Mouse (Mus musculus): ENCODE results near the gene Eva1a. TPM values are rescaled to one million over a fixed set of nuclear protein-coding genes. Genes with fewer than 3 reads are reported as not detected.

Eva1a gene
- polyA plus RNA-seq, 1 experiment, result 34.3 TPM

GRCm38 (mm10) chr6:82084235-82084634, 43.4 kb downstream of the Eva1a start:
- peak; percentile 59 for DNase-seq
- no peaks in the 10 kb centered on the region for H3K27me3 ChIP-seq (replicated peaks; ENCODE audit: control insufficient read depth, insufficient read depth, low read length)
- 0 out of 2 replicates have a peak overlapping the region, but pooled peaks have one; percentile 12 for H3K27ac ChIP-seq (ENCODE audit: insufficient read depth, low read depth, low read length)
- TF ChIP-seq POLR2A (IDR thresholded peaks at IDR 0.05; ENCODE audit: low read depth, low read length), result no peak
- peaks cover 2% of the 10 kb centered on the region; the same call in 1 of the 2 replicates for H3K36me3 ChIP-seq (ENCODE audit: control insufficient read depth, insufficient read depth, low read length)
- H3K4me3 ChIP-seq (ENCODE audit: insufficient read depth, low read depth, low read length), result no peak overlapping the region
- H3K4me1 ChIP-seq (ENCODE audit: control insufficient read depth, insufficient read depth, low read length), result no peaks in the 10 kb centered on the region
- 27% methylated on average over 3 of the region's 3 CpGs for WGBS

DNA sequence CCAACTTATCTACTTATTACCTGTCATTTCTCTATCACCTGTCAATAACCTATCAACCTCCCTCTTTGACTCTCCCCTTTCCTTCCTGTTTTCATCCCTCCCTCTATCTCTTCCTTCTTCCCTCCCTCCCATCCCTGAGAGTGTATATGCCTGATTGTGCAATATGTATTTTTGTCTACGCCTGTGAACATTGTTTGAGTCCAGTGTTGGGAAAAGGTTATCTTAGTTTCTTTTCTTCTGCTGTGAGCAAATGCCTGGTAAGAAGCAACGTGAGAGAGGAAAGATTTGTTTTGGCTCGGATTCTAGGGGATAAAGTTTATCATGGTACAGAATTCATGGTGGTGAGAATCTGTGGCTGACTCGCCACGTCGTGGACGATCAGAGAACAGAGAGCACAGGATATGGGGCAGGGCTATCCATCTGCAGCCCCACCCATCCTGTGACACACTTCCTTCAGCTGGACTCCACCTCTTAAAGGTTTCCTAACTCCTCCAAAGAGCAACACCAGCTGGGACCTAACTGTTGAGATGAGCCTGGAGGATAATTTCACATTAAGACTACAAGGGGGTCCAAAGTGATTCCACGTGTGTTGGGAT, 44.6 kb downstream of the Eva1a start:
- H3K27me3 ChIP-seq (replicated peaks; ENCODE audit: control insufficient read depth, insufficient read depth, low read length), result no peaks in the 10 kb centered on the region
- WGBS, result 83% methylated on average over 8 of the region's 8 CpGs
- TF ChIP-seq POLR2A (IDR thresholded peaks at IDR 0.05; ENCODE audit: low read depth, low read length), result no peak
- no peak for TF ChIP-seq CTCF (conservative IDR thresholded peaks at IDR 0.05; ENCODE audit: insufficient read depth, insufficient read length, low read depth, low read length)
- no peak for DNase-seq
- H3K36me3 ChIP-seq (ENCODE audit: control insufficient read depth, insufficient read depth, low read length), result peaks cover 2% of the 10 kb centered on the region; the same call in 1 of the 2 replicates
- H3K4me3 ChIP-seq (ENCODE audit: insufficient read depth, low read depth, low read length), result no peak overlapping the region
- no peak overlapping the region for H3K27ac ChIP-seq (ENCODE audit: insufficient read depth, low read depth, low read length)
- no peaks in the 10 kb centered on the region for H3K4me1 ChIP-seq (ENCODE audit: control insufficient read depth, insufficient read depth, low read length)

- TF ChIP-seq CTCF (conservative IDR thresholded peaks at IDR 0.05; ENCODE audit: insufficient read depth, insufficient read length, low read depth, low read length), result no peak
- no peak for TF ChIP-seq POLR2A (IDR thresholded peaks at IDR 0.05; ENCODE audit: low read depth, low read length)
- Histone ChIP-seq H3K4me3 (ENCODE audit: insufficient read depth, low read depth, low read length) (no peak overlapping the region), H3K27me3 (replicated peaks; ENCODE audit: control insufficient read depth, insufficient read depth, low read length) (no peaks in the 10 kb centered on the region), H3K27ac (ENCODE audit: insufficient read depth, low read depth, low read length) (no peak overlapping the region), H3K4me1 (ENCODE audit: control insufficient read depth, insufficient read depth, low read length) (no peaks in the 10 kb centered on the region), H3K36me3 (ENCODE audit: control insufficient read depth, insufficient read depth, low read length) (no peaks in the 10 kb centered on the region)
- DNase-seq, result no peak
- 78% methylated on average over 4 of the region's 4 CpGs for WGBS
Observed at GRCm38 (mm10) chr6:82088133-82088532, 47.3 kb downstream of the Eva1a start.

- no peaks in the 10 kb centered on the region; the same call in none of the 2 replicates for H3K36me3 ChIP-seq (ENCODE audit: control insufficient read depth, insufficient read depth, low read length)
- no peaks in the 10 kb centered on the region for H3K4me1 ChIP-seq (ENCODE audit: control insufficient read depth, insufficient read depth, low read length)
- H3K4me3 ChIP-seq (ENCODE audit: insufficient read depth, low read depth, low read length), result no peak overlapping the region
- peak; percentile 49 for DNase-seq
- TF ChIP-seq CTCF (conservative IDR thresholded peaks at IDR 0.05; ENCODE audit: insufficient read depth, insufficient read length, low read depth, low read length) (no peak), POLR2A (IDR thresholded peaks at IDR 0.05; ENCODE audit: low read depth, low read length) (no peak)
- no peak overlapping the region for H3K27ac ChIP-seq (ENCODE audit: insufficient read depth, low read depth, low read length)
- no peaks in the 10 kb centered on the region for H3K27me3 ChIP-seq (replicated peaks; ENCODE audit: control insufficient read depth, insufficient read depth, low read length)
- WGBS, result 34% methylated on average over 28 of the region's 28 CpGs
Observed at GRCm38 (mm10) chr6:82091773-82092172, 50.9 kb downstream of the Eva1a start.

DNA sequence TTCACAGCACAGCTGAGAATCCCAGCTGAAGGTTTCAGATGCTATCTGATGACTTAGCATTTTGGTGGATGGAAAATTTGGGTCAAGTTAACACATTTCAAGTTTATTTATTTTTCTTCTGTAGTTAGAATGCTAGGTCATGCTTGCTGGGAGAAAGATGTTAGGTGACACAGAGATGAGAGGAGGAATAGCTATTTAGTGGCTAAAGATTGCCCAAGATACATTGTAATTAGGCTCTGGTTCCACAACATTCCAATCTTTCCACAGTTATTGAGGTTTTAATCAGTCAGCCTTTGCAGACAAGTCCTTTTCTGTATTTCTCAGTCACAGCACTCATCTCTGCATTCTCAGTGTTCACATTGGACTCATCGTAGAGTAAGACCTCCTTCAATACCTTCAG, 56.9 kb downstream of the Eva1a start:
- Histone ChIP-seq H3K4me1 (ENCODE audit: control insufficient read depth, insufficient read depth, low read length) (peaks cover 11% of the 10 kb centered on the region; the same call in 1 of the 2 replicates), H3K36me3 (ENCODE audit: control insufficient read depth, insufficient read depth, low read length) (no peaks in the 10 kb centered on the region; the same call in none of the 2 replicates), H3K4me3 (ENCODE audit: insufficient read depth, low read depth, low read length) (no peak overlapping the region), H3K27ac (ENCODE audit: insufficient read depth, low read depth, low read length) (no peak overlapping the region), H3K27me3 (replicated peaks; ENCODE audit: control insufficient read depth, insufficient read depth, low read length) (no peaks in the 10 kb centered on the region)
- 73% methylated on average over 1 of the region's 1 CpGs for WGBS
- TF ChIP-seq POLR2A (IDR thresholded peaks at IDR 0.05; ENCODE audit: low read depth, low read length) (no peak), CTCF (conservative IDR thresholded peaks at IDR 0.05; ENCODE audit: insufficient read depth, insufficient read length, low read depth, low read length) (no peak)
- DNase-seq, result no peak

- DNase-seq, result peak; percentile 64
- no peaks in the 10 kb centered on the region for H3K27me3 ChIP-seq (replicated peaks; ENCODE audit: control insufficient read depth, insufficient read depth, low read length)
- TF ChIP-seq POLR2A (IDR thresholded peaks at IDR 0.05; ENCODE audit: low read depth, low read length), result no peak
- no peak for TF ChIP-seq CTCF (conservative IDR thresholded peaks at IDR 0.05; ENCODE audit: insufficient read depth, insufficient read length, low read depth, low read length)
- peaks cover 11% of the 10 kb centered on the region; the same call in 1 of the 2 replicates for H3K4me1 ChIP-seq (ENCODE audit: control insufficient read depth, insufficient read depth, low read length)
- H3K4me3 ChIP-seq (ENCODE audit: insufficient read depth, low read depth, low read length), result no peak overlapping the region
- 69% methylated on average over 1 of the region's 1 CpGs for WGBS
- no peak overlapping the region for H3K27ac ChIP-seq (ENCODE audit: insufficient read depth, low read depth, low read length)
- H3K36me3 ChIP-seq (ENCODE audit: control insufficient read depth, insufficient read depth, low read length), result no peaks in the 10 kb centered on the region; the same call in none of the 2 replicates
Observed at GRCm38 (mm10) chr6:82098456-82098855, 57.6 kb downstream of the Eva1a start.

GRCm38 (mm10) chr6:82110473-82110872, 69.6 kb downstream of the Eva1a start:
- WGBS, result 71% methylated on average over 7 of the region's 7 CpGs
- Histone ChIP-seq H3K27me3 (replicated peaks; ENCODE audit: control insufficient read depth, insufficient read depth, low read length) (no peaks in the 10 kb centered on the region), H3K27ac (ENCODE audit: insufficient read depth, low read depth, low read length) (no peak overlapping the region), H3K4me3 (ENCODE audit: insufficient read depth, low read depth, low read length) (no peak overlapping the region), H3K36me3 (ENCODE audit: control insufficient read depth, insufficient read depth, low read length) (no peaks in the 10 kb centered on the region), H3K4me1 (ENCODE audit: control insufficient read depth, insufficient read depth, low read length) (no peaks in the 10 kb centered on the region)
- TF ChIP-seq CTCF (conservative IDR thresholded peaks at IDR 0.05; ENCODE audit: insufficient read depth, insufficient read length, low read depth, low read length) (no peak), POLR2A (IDR thresholded peaks at IDR 0.05; ENCODE audit: low read depth, low read length) (no peak)
- DNase-seq, result no peak
